Mouse (Mus musculus): ENCODE results near the gene Lce1h. TPM values are rescaled to one million over a fixed set of nuclear protein-coding genes. Genes with fewer than 3 reads are reported as not detected.

Gene Lce1h
- polyA plus RNA-seq, 1 experiment from 2014 or later: not detected

Other genes with a start within 250 kb of the Lce1h start
- gene 2310046K23Rik, start 230.6 kb downstream of the Lce1h start, polyA plus RNA-seq (2015; fragmentation: Nextera tagmentation; extraction: Ambion mirVana): not detected in 2 replicates
- gene Ivl, start 191.3 kb downstream of the Lce1h start, polyA plus RNA-seq (2015; fragmentation: Nextera tagmentation; extraction: Ambion mirVana): not detected in 2 replicates
- not detected in 2 replicates for gene Smcp, start 176.1 kb downstream of the Lce1h start, polyA plus RNA-seq (2015; fragmentation: Nextera tagmentation; extraction: Ambion mirVana)
- gene 2210017I01Rik, start 157.6 kb downstream of the Lce1h start, polyA plus RNA-seq (2015; fragmentation: Nextera tagmentation; extraction: Ambion mirVana): not detected in 2 replicates
- not detected in 2 replicates for gene Lce6a, start 143.4 kb downstream of the Lce1h start, polyA plus RNA-seq (2015; fragmentation: Nextera tagmentation; extraction: Ambion mirVana)
- gene Lce1a1, start 116.8 kb downstream of the Lce1h start, polyA plus RNA-seq (2015; fragmentation: Nextera tagmentation; extraction: Ambion mirVana): not detected in 2 replicates
- gene Lce1b, start 108.1 kb downstream of the Lce1h start, polyA plus RNA-seq (2015; fragmentation: Nextera tagmentation; extraction: Ambion mirVana): not detected in 2 replicates
- gene Lce1a2, start 94.8 kb downstream of the Lce1h start, polyA plus RNA-seq (2015; fragmentation: Nextera tagmentation; extraction: Ambion mirVana): not detected in 2 replicates
- gene Lce1c, start 85.8 kb downstream of the Lce1h start, polyA plus RNA-seq (2015; fragmentation: Nextera tagmentation; extraction: Ambion mirVana): not detected in 2 replicates
- gene Lce1d, start 77.9 kb downstream of the Lce1h start, polyA plus RNA-seq (2015; fragmentation: Nextera tagmentation; extraction: Ambion mirVana): not detected in 2 replicates
- gene Lce1e, start 56.0 kb downstream of the Lce1h start, polyA plus RNA-seq (2015; fragmentation: Nextera tagmentation; extraction: Ambion mirVana): not detected in 2 replicates
- gene Lce1f, start 44.7 kb downstream of the Lce1h start, polyA plus RNA-seq (2015; fragmentation: Nextera tagmentation; extraction: Ambion mirVana): not detected in 2 replicates
- gene Gm38119, start 26.0 kb downstream of the Lce1h start, polyA plus RNA-seq (2015; fragmentation: Nextera tagmentation; extraction: Ambion mirVana): not detected in 2 replicates
- not detected in 2 replicates for gene Lce1g, start 12.7 kb downstream of the Lce1h start, polyA plus RNA-seq (2015; fragmentation: Nextera tagmentation; extraction: Ambion mirVana)
- gene Lce1i, start 13.8 kb upstream of the Lce1h start, polyA plus RNA-seq (2015; fragmentation: Nextera tagmentation; extraction: Ambion mirVana): not detected in 2 replicates
- not detected in 2 replicates for gene Lce1j, start 25.4 kb upstream of the Lce1h start, polyA plus RNA-seq (2015; fragmentation: Nextera tagmentation; extraction: Ambion mirVana)
- gene Lce1k, start 42.8 kb upstream of the Lce1h start, polyA plus RNA-seq (2015; fragmentation: Nextera tagmentation; extraction: Ambion mirVana): not detected in 2 replicates
- not detected in 2 replicates for gene Kprp, start 62.2 kb upstream of the Lce1h start, polyA plus RNA-seq (2015; fragmentation: Nextera tagmentation; extraction: Ambion mirVana)
- gene Lce1l, start 86.2 kb upstream of the Lce1h start, polyA plus RNA-seq (2015; fragmentation: Nextera tagmentation; extraction: Ambion mirVana): not detected in 2 replicates
- gene 2310050C09Rik, start 105.2 kb upstream of the Lce1h start, polyA plus RNA-seq (2015; fragmentation: Nextera tagmentation; extraction: Ambion mirVana): not detected in 2 replicates
- gene Lce3a, start 161.2 kb upstream of the Lce1h start, polyA plus RNA-seq (2015; fragmentation: Nextera tagmentation; extraction: Ambion mirVana): not detected in 2 replicates
- gene Lce3b, start 167.9 kb upstream of the Lce1h start, polyA plus RNA-seq (2015; fragmentation: Nextera tagmentation; extraction: Ambion mirVana): not detected in 2 replicates
- not detected in 2 replicates for gene Lce3c, start 179.4 kb upstream of the Lce1h start, polyA plus RNA-seq (2015; fragmentation: Nextera tagmentation; extraction: Ambion mirVana)
- not detected in 2 replicates for gene Lce3d, start 192.3 kb upstream of the Lce1h start, polyA plus RNA-seq (2015; fragmentation: Nextera tagmentation; extraction: Ambion mirVana)
- not detected in 2 replicates for gene Lce3e, start 202.0 kb upstream of the Lce1h start, polyA plus RNA-seq (2015; fragmentation: Nextera tagmentation; extraction: Ambion mirVana)
- gene Lce3f, start 227.2 kb upstream of the Lce1h start, polyA plus RNA-seq (2015; fragmentation: Nextera tagmentation; extraction: Ambion mirVana): not detected in 2 replicates

All from lung, embryonic 15.5 days (tissue).